Mouse (Mus musculus) embryo, embryonic 11 days (tissue): ENCODE measurements around the gene Gm45716.

ENCODE experiments used
- DNase-seq: peaks from one replicate; pipeline ENCODE4 v3.0.0-alpha.2; 2015

Gene Gm45716

GRCm38 (mm10) chr11:90286550-90287154 lies 99.2 kb downstream of the Gm45716 start:
- no peak for DNase-seq

- DNase-seq = no peak
Observed at GRCm38 (mm10) chr11:90291156-90291555, 103.7 kb downstream of the Gm45716 start.

GRCm38 (mm10) chr11:90292766-90293165 lies 105.3 kb downstream of the Gm45716 start:
- DNase-seq = no peak

- no peak for DNase-seq
Observed at GRCm38 (mm10) chr11:90294622-90295021, 107.1 kb downstream of the Gm45716 start.
